Mouse (Mus musculus) embryonic facial prominence, embryonic 15.5 days (tissue): Measurements from ENCODE around the gene Zscan10. TPM values are rescaled to one million over a fixed set of nuclear protein-coding genes. Genes with fewer than 3 reads are reported as not detected.

ENCODE experiments used
- ATAC-seq: fragments of 200-750 bp; cut with Nextera tagmentation; 2 replicates; pipeline ENCODE4 v1.8.0; 2017; ENCODE audit warnings: low read depth, moderate TSS enrichment; ENCODE audit not compliant: insufficient number of reproducible peaks, low FRiP score, low TSS enrichment
- H3K27ac ChIP-seq: fragments of 300-500 bp; sonication (generic); replicated peaks from 2 replicates; pipeline ENCODE4 v1.5.1; 2015; ENCODE audit warnings: mild to moderate bottlenecking, inconsistent platforms
- H3K27me3 ChIP-seq: fragments of 300-500 bp; sonication (generic); 2 replicates; pipeline ENCODE4 v1.6.1; 2015; ENCODE audit warnings: inconsistent platforms
- H3K36me3 ChIP-seq: fragments of 300-500 bp; sonication (generic); 2 replicates; pipeline ENCODE4 v1.6.1; 2015; ENCODE audit warnings: mild to moderate bottlenecking, inconsistent platforms
- H3K4me1 ChIP-seq: fragments of 300-500 bp; sonication (generic); 2 replicates; pipeline ENCODE4 v1.6.1; 2015; ENCODE audit warnings: inconsistent platforms
- H3K4me2 ChIP-seq: fragments of 300-500 bp; sonication (generic); replicated peaks from 2 replicates; pipeline ENCODE4 v1.6.1; 2015; ENCODE audit warnings: mild to moderate bottlenecking, inconsistent platforms
- H3K4me3 ChIP-seq: fragments of 300-500 bp; sonication (generic); replicated peaks from 2 replicates; pipeline ENCODE4 v1.5.1; 2015; ENCODE audit warnings: mild to moderate bottlenecking, inconsistent platforms
- H3K9ac ChIP-seq: fragments of 300-500 bp; sonication (generic); 2 replicates; pipeline ENCODE4 v1.6.1; 2015; ENCODE audit warnings: inconsistent platforms
- H3K9me3 ChIP-seq: fragments of 300-500 bp; sonication (generic); replicated peaks from 2 replicates; pipeline ENCODE4 v1.6.1; 2016; ENCODE audit warnings: inconsistent platforms
- WGBS: fragments of 180-500 bp; shearing (Covaris S2); methylation state at CpG from one replicate; pipeline ENCODE4 v1.1.7; 2015; 5-methylcytosine and 5-hydroxymethylcytosine counted together
- polyA plus RNA-seq: library from polyadenylated mRNA; unstranded; fragments of >200 nt; fragmentation: Nextera tagmentation; extraction: Ambion mirVana; gene quantifications from 2 replicates; pipeline ENCODE4 v1.2.1, GENCODE M21; 2015

The Zscan10 gene
- polyA plus RNA-seq, 1 experiment from 2014 or later, result 0.08 TPM

- no peak overlapping the region for H3K27ac ChIP-seq
- no peaks in the 10 kb centered on the region for H3K9me3 ChIP-seq
- WGBS, result 83% methylated on average over 28 of the region's 28 CpGs
- no peaks in the 10 kb centered on the region for H3K4me1 ChIP-seq
- H3K27me3 ChIP-seq, result no peaks in the 10 kb centered on the region
- no peak overlapping the region for H3K4me2 ChIP-seq
- no peaks in the 10 kb centered on the region for H3K36me3 ChIP-seq
- H3K4me3 ChIP-seq, result no peak overlapping the region
- no peak overlapping the region for H3K9ac ChIP-seq
- 0 out of 2 replicates have a peak, but pooled peaks have one; percentile 43 for ATAC-seq
These were observed 9.7 kb downstream of the Zscan10 start for GRCm38 (mm10) chr17:23610361-23610800.

- no peak for ATAC-seq
- Histone ChIP-seq H3K27ac (no peak overlapping the region), H3K27me3 (peaks cover 14% of the 10 kb centered on the region; the same call in 1 of the 2 replicates), H3K4me1 (no peaks in the 10 kb centered on the region), H3K4me3 (no peak overlapping the region), H3K4me2 (no peak overlapping the region), H3K36me3 (no peaks in the 10 kb centered on the region), H3K9ac (no peak overlapping the region), H3K9me3 (no peaks in the 10 kb centered on the region)
- WGBS, result 51% methylated on average over 9 of the region's 9 CpGs
These were observed 16.4 kb downstream of the Zscan10 start for GRCm38 (mm10) chr17:23617087-23617486.

GRCm38 (mm10) chr17:23620351-23620750 is 19.7 kb downstream of the Zscan10 start:
- WGBS, result 72% methylated on average over 7 of the region's 7 CpGs
- Histone ChIP-seq H3K27ac (no peak overlapping the region), H3K27me3 (peaks cover 14% of the 10 kb centered on the region; the same call in 1 of the 2 replicates), H3K4me2 (no peak overlapping the region), H3K9me3 (no peaks in the 10 kb centered on the region), H3K36me3 (no peaks in the 10 kb centered on the region), H3K4me1 (no peaks in the 10 kb centered on the region), H3K9ac (no peak overlapping the region), H3K4me3 (no peak overlapping the region)
- no peak for ATAC-seq

- no peak overlapping the region for H3K4me2 ChIP-seq
- no peak overlapping the region for H3K9ac ChIP-seq
- 39% methylated on average over 7 of the region's 7 CpGs for WGBS
- no peaks in the 10 kb centered on the region for H3K27me3 ChIP-seq
- peaks cover 8% of the 10 kb centered on the region; the same call in 1 of the 2 replicates for H3K4me1 ChIP-seq
- H3K4me3 ChIP-seq, result no peak overlapping the region
- ATAC-seq, result no peak
- H3K9me3 ChIP-seq, result no peaks in the 10 kb centered on the region
- no peak overlapping the region for H3K27ac ChIP-seq
- no peaks in the 10 kb centered on the region for H3K36me3 ChIP-seq
These were observed 27.2 kb downstream of the Zscan10 start for GRCm38 (mm10) chr17:23627813-23628212.

GRCm38 (mm10) chr17:23630195-23631020 is 29.8 kb downstream of the Zscan10 start:
- H3K4me1 ChIP-seq, result peaks cover 8% of the 10 kb centered on the region; the same call in 1 of the 2 replicates
- peak; percentile 79 for ATAC-seq
- H3K36me3 ChIP-seq, result no peaks in the 10 kb centered on the region
- H3K4me2 ChIP-seq, result peak overlapping the region; percentile 51
- no peak overlapping the region for H3K27ac ChIP-seq
- no peaks in the 10 kb centered on the region for H3K9me3 ChIP-seq
- H3K9ac ChIP-seq, result no peak overlapping the region
- peak overlapping the region; percentile 24 for H3K4me3 ChIP-seq
- no peaks in the 10 kb centered on the region for H3K27me3 ChIP-seq
- 15% methylated on average over 22 of the region's 22 CpGs for WGBS

GRCm38 (mm10) chr17:23631241-23631640 is 30.6 kb downstream of the Zscan10 start:
- no peaks in the 10 kb centered on the region for H3K36me3 ChIP-seq
- ATAC-seq, result no peak
- no peak overlapping the region for H3K4me2 ChIP-seq
- no peaks in the 10 kb centered on the region for H3K27me3 ChIP-seq
- 74% methylated on average over 8 of the region's 8 CpGs for WGBS
- no peak overlapping the region for H3K27ac ChIP-seq
- H3K4me1 ChIP-seq, result peaks cover 8% of the 10 kb centered on the region; the same call in 1 of the 2 replicates
- no peaks in the 10 kb centered on the region for H3K9me3 ChIP-seq
- H3K4me3 ChIP-seq, result no peak overlapping the region
- no peak overlapping the region for H3K9ac ChIP-seq

- 1% methylated on average over 58 of the region's 58 CpGs for WGBS
- 0 out of 2 replicates have a peak, but pooled peaks cover 4% of the 10 kb centered on the region for H3K9me3 ChIP-seq
- no peaks in the 10 kb centered on the region for H3K36me3 ChIP-seq
- H3K27ac ChIP-seq, result no peak within 1 kb of the TSS
- H3K4me2 ChIP-seq, result peak within 1 kb of the TSS; percentile 82
- H3K4me1 ChIP-seq, result peaks cover 13% of the 10 kb centered on the region
- H3K27me3 ChIP-seq, result peaks cover 35% of the 10 kb centered on the region
- 0 out of 2 replicates have a peak, but pooled peaks have one; percentile 13 for ATAC-seq
- H3K9ac ChIP-seq, result peak within 1 kb of the TSS; percentile 10
- peak within 1 kb of the TSS; percentile 46 for H3K4me3 ChIP-seq
These were observed 44.2 kb downstream of the Zscan10 start, which contains the start of gene Mmp25 for GRCm38 (mm10) chr17:23644613-23645495. TSS of gene Mmp25 (minus strand) at chr17:23645277.

- 31% methylated on average over 10 of the region's 10 CpGs for WGBS
- Histone ChIP-seq H3K36me3 (no peaks in the 10 kb centered on the region), H3K9ac (no peak overlapping the region), H3K4me2 (no peak overlapping the region), H3K9me3 (0 out of 2 replicates have a peak, but pooled peaks cover 4% of the 10 kb centered on the region), H3K27ac (no peak overlapping the region), H3K27me3 (peaks cover 35% of the 10 kb centered on the region), H3K4me3 (no peak overlapping the region), H3K4me1 (peaks cover 13% of the 10 kb centered on the region)
- ATAC-seq, result no peak
These were observed 45.2 kb downstream of the Zscan10 start for GRCm38 (mm10) chr17:23645894-23646293.

- Histone ChIP-seq H3K27me3 (peaks cover 8% of the 10 kb centered on the region; the same call in 1 of the 2 replicates), H3K36me3 (no peaks in the 10 kb centered on the region), H3K9ac (no peak overlapping the region), H3K9me3 (no peaks in the 10 kb centered on the region), H3K4me1 (no peaks in the 10 kb centered on the region), H3K27ac (no peak overlapping the region), H3K4me2 (no peak overlapping the region), H3K4me3 (no peak overlapping the region)
- ATAC-seq, result no peak
- WGBS, result 74% methylated on average over 6 of the region's 6 CpGs
These were observed 50.7 kb downstream of the Zscan10 start for GRCm38 (mm10) chr17:23651363-23651762.

GRCm38 (mm10) chr17:23653324-23653723 is 52.7 kb downstream of the Zscan10 start:
- no peak overlapping the region for H3K27ac ChIP-seq
- H3K4me2 ChIP-seq, result no peak overlapping the region
- no peak overlapping the region for H3K4me3 ChIP-seq
- no peaks in the 10 kb centered on the region for H3K36me3 ChIP-seq
- no peak for ATAC-seq
- WGBS, result 75% methylated on average over 2 of the region's 2 CpGs
- H3K9ac ChIP-seq, result no peak overlapping the region
- no peaks in the 10 kb centered on the region; the same call in 1 of the 2 replicates for H3K27me3 ChIP-seq
- H3K9me3 ChIP-seq, result no peaks in the 10 kb centered on the region
- H3K4me1 ChIP-seq, result no peaks in the 10 kb centered on the region

- no peak overlapping the region for H3K27ac ChIP-seq
- H3K36me3 ChIP-seq, result no peaks in the 10 kb centered on the region
- no peaks in the 10 kb centered on the region; the same call in 1 of the 2 replicates for H3K27me3 ChIP-seq
- no peak overlapping the region for H3K4me3 ChIP-seq
- ATAC-seq, result no peak
- WGBS, result 49% methylated on average over 6 of the region's 6 CpGs
- H3K9me3 ChIP-seq, result no peaks in the 10 kb centered on the region
- no peaks in the 10 kb centered on the region for H3K4me1 ChIP-seq
- H3K9ac ChIP-seq, result no peak overlapping the region
- H3K4me2 ChIP-seq, result no peak overlapping the region
These were observed 53.3 kb downstream of the Zscan10 start for GRCm38 (mm10) chr17:23654001-23654400.
